Mouse (Mus musculus): ENCODE results near the gene A530084C06Rik.

The A530084C06Rik gene

DNA sequence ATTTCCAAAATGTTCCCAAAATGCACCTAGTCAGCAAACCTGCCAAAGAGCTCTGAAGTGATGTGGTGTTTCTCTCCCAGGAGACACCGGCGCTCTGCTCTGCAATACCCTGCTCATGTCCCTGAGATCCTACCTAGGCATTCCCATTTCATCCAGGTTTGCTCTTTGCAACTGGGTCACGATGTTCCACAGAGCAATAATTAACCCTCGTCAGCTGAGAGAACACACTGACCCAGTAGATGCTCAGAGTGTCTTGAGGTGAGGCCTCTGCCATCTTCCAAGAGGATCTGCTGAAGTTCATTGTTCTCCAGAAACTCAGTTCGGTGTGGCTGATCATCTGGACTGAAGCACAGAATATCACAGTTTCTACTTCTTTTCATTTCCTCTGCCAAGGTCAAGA lies 16.1 kb downstream of the A530084C06Rik start:
- no peak for DNase-seq (ENCODE audit: low spot score)

GRCm38 (mm10) chr13:31534726-31535125 lies 24.4 kb downstream of the A530084C06Rik start:
- no peak for DNase-seq (ENCODE audit: low spot score)

GRCm38 (mm10) chr13:31531651-31532061 lies 27.5 kb downstream of the A530084C06Rik start:
- DNase-seq (ENCODE audit: low spot score) = no peak

GRCm38 (mm10) chr13:31531186-31531585 lies 27.9 kb downstream of the A530084C06Rik start:
- DNase-seq (ENCODE audit: low spot score) = no peak

- DNase-seq (ENCODE audit: low spot score) = no peak
Observed at GRCm38 (mm10) chr13:31524976-31525375, 34.2 kb downstream of the A530084C06Rik start.

DNA sequence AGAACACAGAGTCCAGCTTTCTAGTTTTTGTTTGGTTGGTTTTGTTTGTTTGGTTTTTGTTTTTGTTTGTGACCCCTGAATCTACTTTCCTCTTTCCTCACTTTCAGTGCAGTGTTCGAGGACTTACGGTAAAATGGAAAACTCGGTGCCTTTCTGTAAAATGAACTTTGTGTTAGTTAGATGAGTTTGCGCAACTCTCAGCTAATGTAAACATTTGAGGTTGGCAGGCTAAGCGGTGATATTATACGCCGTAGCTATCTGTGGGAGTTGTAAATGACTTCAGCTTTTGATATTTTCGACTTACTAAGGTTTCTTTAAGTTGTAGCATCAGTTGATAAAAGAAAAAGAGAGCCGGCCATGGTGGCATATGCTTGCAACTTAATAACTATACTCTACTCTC lies 40.2 kb downstream of the A530084C06Rik start:
- no peak for DNase-seq (ENCODE audit: low spot score)

GRCm38 (mm10) chr13:31518411-31518886 lies 40.7 kb downstream of the A530084C06Rik start:
- DNase-seq (ENCODE audit: low spot score) = no peak

- no peak for DNase-seq (ENCODE audit: low spot score)
Observed at GRCm38 (mm10) chr13:31515261-31515660, 43.9 kb downstream of the A530084C06Rik start.

- no peak for DNase-seq (ENCODE audit: low spot score)
Observed at GRCm38 (mm10) chr13:31506494-31507167, 52.5 kb downstream of the A530084C06Rik start.

Measured in spleen, adult 12 weeks (tissue).